Mouse (Mus musculus): ENCODE measurements around the gene Scube1.

Gene Scube1

DNA sequence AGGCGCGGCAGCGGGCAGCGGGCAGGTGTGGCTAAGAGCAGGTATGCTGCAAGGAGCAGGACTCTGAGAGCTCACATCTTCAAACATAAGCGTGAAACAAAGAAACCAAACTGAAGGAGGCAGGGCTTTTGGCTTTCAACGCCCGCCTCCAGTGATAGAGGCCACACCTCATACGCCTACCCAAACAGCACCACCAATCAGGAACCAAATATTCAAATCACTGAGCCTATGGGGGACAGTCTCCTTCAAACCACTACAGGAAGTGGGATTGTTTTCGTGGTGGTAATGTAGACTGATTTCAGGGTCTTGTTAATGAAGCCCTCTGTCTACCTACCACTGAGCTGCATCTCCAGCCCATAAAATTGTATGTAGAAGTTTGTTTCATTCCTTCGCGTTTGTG, 155.1 kb downstream of the Scube1 start:
- ChIA-PET CTCF (interaction anchor here in 3 of 4 experiments (0.6 to 1.4 kb wide), 18 partner anchors 10 to 665 kb away, joined by 3 to 6 read pairs (median 3); no protein-coding TSS in a partner anchor), POLR2A (interaction anchor here in 3 of 4 experiments (0.7 to 2.5 kb wide), 16 partner anchors 10 to 421 kb away, joined by 3 to 12 read pairs (median 3); partner anchors contain the start of genes Poldip3 (in 2 of the 3) and Pacsin2 (in 1 of the 3))

GRCm38 (mm10) chr15:83568544-83568943, 156.3 kb downstream of the Scube1 start:
- POLR2A ChIA-PET, result interaction anchor here in 2 of 4 experiments (1.1 to 2.5 kb wide), 5 partner anchors 13 to 419 kb away, joined by 3 to 12 read pairs (median 5); partner anchors contain the start of genes Poldip3 (in 1 of the 2) and Ttll12 (in 1 of the 2)
- CTCF ChIA-PET, result interaction anchor here in 2 of 4 experiments (0.6 to 1.7 kb wide), 3 partner anchors 13 to 178 kb away, joined by 3 read pairs; no protein-coding TSS in a partner anchor

GRCm38 (mm10) chr15:83567728-83568127, 157.1 kb downstream of the Scube1 start:
- CTCF ChIA-PET, result interaction anchor here in 2 of 4 experiments (0.6 to 1.7 kb wide), 6 partner anchors 11 to 116 kb away, joined by 3 to 6 read pairs (median 3); no protein-coding TSS in a partner anchor
- POLR2A ChIA-PET, result interaction anchor here in 3 of 4 experiments (0.6 to 1.6 kb wide), 4 partner anchors 12 to 382 kb away, joined by 3 to 5 read pairs (median 5); partner anchors contain the start of gene Ttll12 (in 1 of the 3)

GRCm38 (mm10) chr15:83566006-83566405, 158.8 kb downstream of the Scube1 start:
- ChIA-PET POLR2A (interaction anchor here in 3 of 4 experiments (0.6 to 3.4 kb wide), 4 partner anchors 8 to 24 kb away, joined by 3 to 16 read pairs (median 4); no protein-coding TSS in a partner anchor), CTCF (no interaction called here)

DNA sequence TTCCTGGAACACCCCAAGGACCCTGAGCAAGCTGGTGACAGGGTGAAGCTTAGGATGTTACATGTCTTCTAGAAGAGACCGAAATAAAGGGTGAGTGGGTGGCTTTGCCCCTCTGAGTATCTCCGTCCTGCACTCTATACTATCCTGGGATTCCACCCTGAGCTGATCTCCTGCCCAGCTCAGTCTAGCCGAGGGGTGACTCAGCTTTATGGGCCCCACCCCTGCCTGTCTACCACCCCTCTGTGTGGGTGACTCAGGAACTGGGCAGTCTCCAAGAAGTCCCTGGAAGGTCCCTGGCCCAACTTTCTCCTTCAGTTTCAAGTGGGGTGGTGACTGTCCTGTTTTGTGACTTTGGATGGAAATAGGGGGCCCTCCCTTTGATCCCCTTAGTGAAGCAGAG, 159.4 kb downstream of the Scube1 start:
- POLR2A ChIA-PET, result interaction anchor here in 2 of 4 experiments (1.0 to 3.4 kb wide), 3 partner anchors 10 to 28 kb away, joined by 4 to 16 read pairs (median 7); no protein-coding TSS in a partner anchor

GRCm38 (mm10) chr15:83563857-83564651, 160.8 kb downstream of the Scube1 start:
- ChIA-PET POLR2A (interaction anchor here (0.6 to 3.4 kb wide), 22 partner anchors 8 to 811 kb away, joined by 3 to 16 read pairs (median 4); partner anchors contain the start of genes Poldip3 (in 2 of the 4) and Scube1 (in 1 of the 4)), CTCF (interaction anchor here (0.5 to 1.4 kb wide), 12 partner anchors 8 to 1514 kb away, joined by 3 to 8 read pairs (median 3); no protein-coding TSS in a partner anchor)

More for the DNA sequence above, 159.4 kb downstream of the Scube1 start:
- CTCF ChIA-PET, result interaction anchor here in 1 of 4 experiments (0.6 kb wide), 1 partner anchor 285 kb away, joined by 3 read pairs; no protein-coding TSS in a partner anchor

DNA sequence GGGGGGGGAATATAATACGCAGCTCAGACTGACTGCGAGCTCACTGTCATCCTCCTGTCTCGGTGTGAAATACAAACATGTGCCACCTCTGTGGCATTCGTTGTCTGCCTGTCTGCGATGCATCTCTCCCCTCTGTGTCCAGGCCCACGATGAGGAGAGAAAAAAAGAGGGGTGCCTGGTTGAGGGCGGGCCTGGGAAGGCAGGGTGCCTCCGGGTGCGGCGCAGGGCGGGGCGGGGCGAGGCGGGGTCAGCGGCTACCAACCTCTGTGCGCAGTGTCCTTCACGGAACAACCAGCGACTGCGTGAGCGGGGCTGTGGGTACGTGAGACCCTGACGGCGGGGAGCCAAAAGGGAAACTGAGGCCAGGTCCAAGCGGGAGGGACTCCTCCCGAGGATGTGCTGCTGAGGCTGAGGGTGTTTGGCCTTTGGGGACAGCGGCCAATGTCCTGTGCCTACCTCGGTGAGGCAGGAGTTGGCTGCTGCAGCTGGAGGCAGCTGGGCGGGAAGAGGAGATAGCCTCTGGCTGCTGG, 161.4 kb downstream of the Scube1 start, which contains the start of the genes Tspo and Mcat:
Tspo (plus strand) TSS at position 266 of the 530 bp plus-strand sequence.
Mcat (minus strand) TSS at position 461 of the 530 bp plus-strand sequence.
- CTCF ChIA-PET, result interaction anchor here in 2 of 4 experiments (1.3 to 1.4 kb wide), 4 partner anchors 8 to 197 kb away, joined by 3 to 6 read pairs (median 4); no protein-coding TSS in a partner anchor
- POLR2A ChIA-PET, result interaction anchor here (1.1 to 3.4 kb wide), 9 partner anchors 8 to 53 kb away, joined by 3 to 16 read pairs (median 5); no protein-coding TSS in a partner anchor

DNA sequence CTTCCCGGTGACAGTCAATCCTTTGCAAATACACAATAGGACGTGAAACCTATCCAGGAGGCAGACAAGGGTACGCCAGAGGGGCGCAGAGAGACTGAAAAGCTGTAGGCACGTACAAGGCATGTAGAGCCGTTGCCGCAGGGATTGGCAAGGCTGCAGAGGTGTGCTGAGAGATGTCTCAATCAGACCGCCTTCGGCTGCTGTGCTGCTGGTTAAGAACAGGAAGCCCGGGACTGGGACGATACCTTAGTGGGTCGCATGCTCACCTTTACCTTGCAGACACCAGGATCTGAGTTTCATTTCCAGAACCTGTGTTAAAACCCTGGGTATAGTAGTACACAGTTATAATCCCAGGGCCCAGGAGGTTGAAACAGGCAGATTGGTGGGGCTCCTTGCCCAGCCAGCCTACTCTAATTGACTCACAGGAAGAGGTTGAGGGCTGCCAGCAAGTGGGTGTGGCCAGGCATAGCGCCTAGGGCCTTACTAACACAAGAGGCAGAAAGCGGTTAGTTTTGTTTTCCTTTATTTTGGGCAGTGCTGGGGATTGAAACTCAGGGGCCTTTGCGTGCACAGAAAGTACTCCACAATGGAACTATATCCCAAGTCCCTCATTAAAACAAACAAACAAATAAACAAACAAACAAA, 162.1 kb downstream of the Scube1 start:
- POLR2A ChIA-PET, result interaction anchor here in 2 of 4 experiments (0.8 to 2.1 kb wide), 6 partner anchors 11 to 315 kb away, joined by 3 to 5 read pairs (median 4); no protein-coding TSS in a partner anchor

GRCm38 (mm10) chr15:83560941-83561477, 163.8 kb downstream of the Scube1 start:
- ChIA-PET CTCF (interaction anchor here in 1 of 4 experiments (0.6 kb wide), 1 partner anchor 60 kb away, joined by 3 read pairs; no protein-coding TSS in a partner anchor), POLR2A (interaction anchor here in 1 of 4 experiments (0.6 to 0.8 kb wide), 2 partner anchors 324 to 509 kb away, joined by 3 read pairs; no protein-coding TSS in a partner anchor)

More for the DNA sequence above, 162.1 kb downstream of the Scube1 start:
- CTCF ChIA-PET, result no interaction called here

- ChIA-PET POLR2A (interaction anchor here (0.7 to 3.6 kb wide), 48 partner anchors 8 to 406 kb away, joined by 3 to 22 read pairs (median 5); partner anchors contain the start of genes Mcat (in 4 of the 4), Poldip3 (in 3 of the 4), Tspo (in 3 of the 4) and Bik (in 2 of the 4)), CTCF (interaction anchor here (0.5 to 1.9 kb wide), 16 partner anchors 9 to 708 kb away, joined by 3 to 6 read pairs (median 4); partner anchors contain the start of genes Mcat (in 2 of the 4) and Bik (in 1 of the 4))
Observed at GRCm38 (mm10) chr15:83555161-83555974, 169.5 kb downstream of the Scube1 start.
